Mouse (Mus musculus) neural tube, embryonic 14.5 days (tissue): ENCODE measurements around the gene Gm20388. TPM values are rescaled to one million over a fixed set of nuclear protein-coding genes. Genes with fewer than 3 reads are reported as not detected.

Experiments used
- ATAC-seq: fragments of 200-750 bp; cut with Nextera tagmentation; 2 replicates; pipeline ENCODE4 v1.8.0; 2017; ENCODE audit warnings: low read depth, mild to moderate bottlenecking, moderate TSS enrichment, moderate library complexity
- H3K27ac ChIP-seq: fragments of 300-500 bp; sonication (generic); 2 replicates; pipeline ENCODE4 v1.5.1; 2014; ENCODE audit warnings: low read depth, mild to moderate bottlenecking, control low read depth, low read length, moderate library complexity, mixed read lengths
- H3K27me3 ChIP-seq: fragments of 300-500 bp; sonication (generic); 2 replicates; pipeline ENCODE4 v1.6.1; 2014; ENCODE audit warnings: low read length; ENCODE audit not compliant: control insufficient read depth, insufficient read depth
- H3K36me3 ChIP-seq: fragments of 300-500 bp; sonication (generic); 2 replicates; pipeline ENCODE4 v1.6.1; 2014; ENCODE audit warnings: low read length, mixed read lengths; ENCODE audit not compliant: control insufficient read depth, insufficient read depth
- H3K4me1 ChIP-seq: fragments of 300-500 bp; sonication (generic); 2 replicates; pipeline ENCODE4 v1.6.1; 2014; ENCODE audit warnings: low read length; ENCODE audit not compliant: control insufficient read depth, insufficient read depth
- H3K4me2 ChIP-seq: fragments of 300-500 bp; sonication (generic); 2 replicates; pipeline ENCODE4 v1.6.1; 2014; ENCODE audit warnings: mild to moderate bottlenecking, low read depth, low read length, control low read depth
- H3K4me3 ChIP-seq: fragments of 300-500 bp; sonication (generic); 2 replicates; pipeline ENCODE4 v1.5.1; 2014; ENCODE audit warnings: low read depth, low read length, control low read depth, mixed read lengths
- H3K9ac ChIP-seq: fragments of 300-500 bp; sonication (generic); replicated peaks from 2 replicates; pipeline ENCODE4 v1.6.1; 2014; ENCODE audit warnings: low read depth, mild to moderate bottlenecking, control low read depth, low read length, mixed read lengths
- H3K9me3 ChIP-seq: fragments of 300-500 bp; sonication (generic); 2 replicates; pipeline ENCODE4 v1.6.1; 2016; ENCODE audit warnings: low read length; ENCODE audit not compliant: control insufficient read depth
- WGBS: fragments of 180-500 bp; shearing (Covaris S2); extraction: QIAGEN DNeasy Blood & Tissue Kit; methylation state at CpG from one replicate; pipeline ENCODE4 v1.1.7; 2014; 5-methylcytosine and 5-hydroxymethylcytosine counted together
- polyA plus RNA-seq: library from polyadenylated mRNA; unstranded; fragments of >200 nt; fragmentation: Nextera tagmentation; extraction: Ambion mirVana; gene quantifications from 2 replicates; pipeline ENCODE4 v1.2.1, GENCODE M21; 2014

The Gm20388 gene
- polyA plus RNA-seq, 1 experiment from 2014 or later: 10.3 TPM

DNA sequence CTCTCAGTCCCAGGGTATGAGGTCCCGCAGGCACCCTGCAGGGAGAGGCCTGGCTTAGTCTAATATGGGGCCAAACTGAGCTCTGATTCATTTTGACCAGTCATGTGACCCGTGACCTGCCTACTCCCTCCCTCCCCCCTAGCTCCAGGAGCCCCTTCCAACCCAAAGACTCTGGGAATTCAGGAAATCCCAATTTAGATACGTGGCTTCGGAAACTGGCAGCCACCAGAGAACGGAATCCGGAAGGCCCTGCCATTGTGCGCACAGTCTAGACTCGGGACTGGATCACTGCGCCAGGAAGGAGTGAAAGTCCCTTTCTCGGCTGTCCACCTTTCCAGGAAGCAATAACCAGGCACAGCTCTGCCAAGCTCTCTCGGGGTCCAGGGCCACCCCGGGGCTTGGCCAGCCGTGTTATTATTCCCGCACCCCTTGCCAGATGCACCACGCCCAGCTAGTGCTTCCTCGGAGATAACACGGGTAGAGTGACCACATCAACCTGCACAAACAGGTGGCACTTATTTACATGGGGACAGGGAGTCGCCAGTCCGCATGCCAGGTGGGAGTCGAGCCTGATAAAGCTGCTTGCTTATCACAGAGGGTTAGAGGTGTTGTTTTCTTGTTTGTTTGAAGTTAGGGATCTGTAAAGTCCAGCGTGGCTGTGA is 1352.2 kb downstream of the Gm20388 start:
- Histone ChIP-seq H3K4me3 (no peak overlapping the region), H3K4me1 (no peaks in the 10 kb centered on the region), H3K4me2 (no peak overlapping the region), H3K27ac (no peak overlapping the region), H3K36me3 (no peaks in the 10 kb centered on the region), H3K9ac (no peak overlapping the region), H3K9me3 (no peaks in the 10 kb centered on the region), H3K27me3 (no peaks in the 10 kb centered on the region)
- ATAC-seq: no peak
- 85% methylated on average over 21 of the region's 21 CpGs for WGBS

DNA sequence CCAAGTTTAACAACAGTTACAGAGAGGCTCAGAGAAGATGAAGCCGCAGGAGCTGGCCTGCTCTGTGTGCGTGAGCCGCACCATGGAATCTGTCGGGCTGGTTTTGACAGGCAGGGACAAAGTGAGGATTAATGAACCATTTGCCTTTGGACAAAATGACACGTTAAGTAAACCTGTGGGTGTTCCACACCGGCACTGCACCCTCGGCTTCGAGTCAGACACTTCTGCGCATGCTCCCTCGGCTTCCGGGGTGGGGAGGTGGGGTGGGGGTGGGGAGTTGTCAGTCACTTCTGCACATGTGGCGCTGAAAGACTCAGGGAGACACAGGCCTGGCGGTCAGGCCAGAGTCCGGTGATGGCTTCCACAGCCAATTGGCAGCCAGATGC is 1352.7 kb downstream of the Gm20388 start:
- Histone ChIP-seq H3K4me3 (no peak overlapping the region), H3K27me3 (no peaks in the 10 kb centered on the region), H3K9ac (no peak overlapping the region), H3K27ac (no peak overlapping the region), H3K36me3 (no peaks in the 10 kb centered on the region), H3K4me2 (no peak overlapping the region), H3K9me3 (no peaks in the 10 kb centered on the region), H3K4me1 (no peaks in the 10 kb centered on the region)
- no peak for ATAC-seq
- 56% methylated on average over 14 of the region's 14 CpGs for WGBS

DNA sequence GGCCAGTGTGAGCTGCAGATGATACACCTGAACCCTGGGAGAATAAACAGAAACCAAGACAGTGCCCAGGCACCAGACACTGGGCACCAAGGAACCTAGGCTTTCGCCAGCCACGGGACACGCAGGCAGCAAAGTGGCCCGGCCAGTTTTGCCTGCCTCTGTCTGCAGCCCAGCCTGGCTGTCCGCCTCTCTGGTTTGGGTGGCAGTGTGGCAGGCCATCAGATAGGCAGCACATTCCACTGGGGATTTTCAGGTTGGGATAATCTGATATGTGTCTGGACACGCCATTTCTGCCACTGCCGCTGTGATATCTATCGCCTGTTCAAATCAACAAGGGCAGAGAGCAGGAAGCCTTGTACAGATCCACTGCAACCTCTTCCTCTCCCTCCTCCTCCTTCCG is 1353.6 kb downstream of the Gm20388 start:
- no peaks in the 10 kb centered on the region for H3K36me3 ChIP-seq
- 87% methylated on average over 9 of the region's 9 CpGs for WGBS
- no peak overlapping the region for H3K4me2 ChIP-seq
- ATAC-seq: no peak
- no peaks in the 10 kb centered on the region for H3K27me3 ChIP-seq
- no peaks in the 10 kb centered on the region for H3K9me3 ChIP-seq
- no peaks in the 10 kb centered on the region for H3K4me1 ChIP-seq
- H3K4me3 ChIP-seq: no peak overlapping the region
- H3K27ac ChIP-seq: no peak overlapping the region
- H3K9ac ChIP-seq: no peak overlapping the region

DNA sequence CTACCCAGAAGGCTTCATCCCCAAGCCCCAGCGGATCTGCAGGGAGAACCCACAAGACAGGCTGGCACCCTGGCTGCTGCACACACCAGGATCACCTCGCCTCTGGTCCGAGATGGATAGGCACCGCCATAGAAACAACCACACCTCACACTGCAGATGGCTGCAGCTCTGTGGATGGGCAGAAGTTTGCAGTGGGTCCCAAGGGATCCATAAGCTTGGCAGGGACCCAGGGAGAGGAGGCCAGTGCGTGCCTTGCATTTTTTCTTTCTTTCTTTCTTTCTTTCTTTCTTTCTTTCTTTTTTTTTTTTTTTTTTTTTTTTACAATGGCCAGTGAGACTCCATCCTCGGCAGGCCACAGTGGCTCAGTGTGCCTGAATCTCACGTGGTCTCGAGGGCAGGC is 1360.9 kb downstream of the Gm20388 start:
- Histone ChIP-seq H3K4me2 (no peak overlapping the region), H3K9me3 (no peaks in the 10 kb centered on the region), H3K9ac (no peak overlapping the region), H3K27me3 (no peaks in the 10 kb centered on the region), H3K4me3 (no peak overlapping the region), H3K36me3 (no peaks in the 10 kb centered on the region), H3K27ac (no peak overlapping the region), H3K4me1 (no peaks in the 10 kb centered on the region)
- no peak for ATAC-seq
- WGBS: 67% methylated on average over 8 of the region's 8 CpGs

DNA sequence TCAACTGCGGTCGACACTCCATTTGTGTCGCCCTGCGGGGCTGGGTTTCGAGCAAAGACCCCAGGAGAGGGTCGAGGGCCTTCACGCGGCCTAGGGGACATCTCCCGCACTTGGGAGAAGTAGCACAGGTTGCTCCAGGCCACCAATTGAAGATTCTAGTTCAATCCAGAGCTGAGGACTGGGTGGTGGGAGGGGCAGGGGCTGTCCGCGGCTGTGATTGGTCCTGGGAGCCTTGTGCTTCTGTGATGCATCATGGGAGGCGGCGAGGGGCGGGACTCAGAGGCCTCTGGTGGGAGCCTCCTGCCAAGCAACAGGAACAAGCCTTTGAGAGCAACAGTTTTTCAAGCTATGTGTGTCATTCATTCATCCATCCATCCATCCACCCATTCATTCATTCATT is 1362.6 kb downstream of the Gm20388 start:
- peak; percentile 68; the same call in 1 of the 2 replicates for ATAC-seq
- Histone ChIP-seq H3K4me2 (peak overlapping the region; percentile 24; the same call in 1 of the 2 replicates), H3K27me3 (no peaks in the 10 kb centered on the region), H3K36me3 (no peaks in the 10 kb centered on the region), H3K4me1 (no peaks in the 10 kb centered on the region), H3K4me3 (no peak overlapping the region), H3K9ac (no peak overlapping the region), H3K27ac (no peak overlapping the region), H3K9me3 (no peaks in the 10 kb centered on the region)
- WGBS: 55% methylated on average over 14 of the region's 14 CpGs

DNA sequence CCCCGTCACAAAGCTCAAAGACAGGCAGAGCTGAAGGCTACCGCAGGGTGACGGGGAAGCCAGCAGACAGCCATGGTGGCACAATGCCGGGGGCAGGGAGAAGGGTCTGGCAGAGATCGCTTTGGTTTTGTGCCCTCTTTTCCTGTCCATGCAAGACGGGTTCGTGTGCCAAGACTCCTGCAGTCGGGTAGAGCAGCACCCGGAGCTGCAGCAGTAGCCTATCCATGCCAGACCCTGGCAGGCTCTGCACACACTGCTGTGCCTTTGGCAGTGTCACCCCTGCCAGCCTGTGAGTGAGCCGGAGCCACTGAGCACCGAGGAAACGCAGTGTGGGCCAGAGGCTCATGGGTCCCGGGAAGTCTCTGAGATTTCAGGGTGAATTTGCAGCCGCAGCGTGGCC is 1363.0 kb downstream of the Gm20388 start:
- Histone ChIP-seq H3K9ac (no peak overlapping the region), H3K27me3 (no peaks in the 10 kb centered on the region), H3K4me2 (no peak overlapping the region), H3K4me3 (no peak overlapping the region), H3K9me3 (no peaks in the 10 kb centered on the region), H3K36me3 (no peaks in the 10 kb centered on the region), H3K4me1 (no peaks in the 10 kb centered on the region), H3K27ac (no peak overlapping the region)
- ATAC-seq: peak; percentile 38; the same call in 1 of the 2 replicates
- 77% methylated on average over 15 of the region's 15 CpGs for WGBS

DNA sequence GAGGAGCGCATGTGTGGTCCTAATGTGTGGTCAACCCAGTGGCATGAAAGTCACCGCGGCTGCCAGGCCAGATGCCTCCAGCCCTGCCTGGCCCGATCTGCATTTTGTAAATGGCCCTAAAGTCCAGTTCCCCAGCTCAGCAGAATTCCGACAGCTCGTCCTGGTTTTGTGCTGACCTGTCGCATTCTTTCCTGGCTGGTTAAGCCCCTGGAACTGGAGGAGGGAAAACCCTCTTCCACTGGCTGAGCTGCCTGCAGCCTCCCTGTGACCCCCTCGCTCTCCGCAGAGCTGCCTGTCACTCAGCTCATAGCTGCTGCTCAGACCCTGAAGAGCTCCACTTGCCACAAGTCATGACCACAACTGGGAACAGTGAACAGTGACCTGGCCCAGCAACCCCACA is 1369.8 kb downstream of the Gm20388 start:
- H3K27me3 ChIP-seq: no peaks in the 10 kb centered on the region
- no peak overlapping the region for H3K9ac ChIP-seq
- no peak for ATAC-seq
- H3K9me3 ChIP-seq: no peaks in the 10 kb centered on the region
- no peaks in the 10 kb centered on the region for H3K36me3 ChIP-seq
- no peak overlapping the region for H3K4me3 ChIP-seq
- H3K27ac ChIP-seq: no peak overlapping the region
- H3K4me1 ChIP-seq: no peaks in the 10 kb centered on the region
- WGBS: 79% methylated on average over 9 of the region's 9 CpGs
- H3K4me2 ChIP-seq: no peak overlapping the region

DNA sequence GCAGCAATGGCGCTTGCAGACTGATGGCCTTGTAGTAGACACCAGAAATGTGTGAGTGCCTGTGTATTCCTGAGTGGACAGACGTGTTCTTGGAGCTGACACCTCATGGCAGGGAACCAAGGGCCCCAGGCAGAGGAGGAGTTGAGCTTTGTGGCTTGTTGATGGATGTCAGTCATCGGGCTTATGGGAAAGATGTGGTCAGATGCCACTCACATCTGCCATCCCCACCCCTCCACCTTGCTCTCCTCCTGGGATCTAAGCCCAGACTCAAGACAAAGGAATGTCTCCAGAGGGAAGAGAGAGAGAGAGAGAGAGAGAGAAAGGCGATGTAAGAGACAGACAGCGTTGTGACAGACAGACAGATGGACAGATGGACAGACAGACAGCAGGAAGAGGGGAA is 1378.7 kb downstream of the Gm20388 start:
- ATAC-seq: no peak
- Histone ChIP-seq H3K36me3 (no peaks in the 10 kb centered on the region), H3K4me1 (peaks cover 5% of the 10 kb centered on the region; the same call in 1 of the 2 replicates), H3K4me3 (no peak overlapping the region), H3K9ac (no peak overlapping the region), H3K9me3 (no peaks in the 10 kb centered on the region), H3K4me2 (no peak overlapping the region), H3K27me3 (no peaks in the 10 kb centered on the region), H3K27ac (no peak overlapping the region)
- 69% methylated on average over 5 of the region's 5 CpGs for WGBS

DNA sequence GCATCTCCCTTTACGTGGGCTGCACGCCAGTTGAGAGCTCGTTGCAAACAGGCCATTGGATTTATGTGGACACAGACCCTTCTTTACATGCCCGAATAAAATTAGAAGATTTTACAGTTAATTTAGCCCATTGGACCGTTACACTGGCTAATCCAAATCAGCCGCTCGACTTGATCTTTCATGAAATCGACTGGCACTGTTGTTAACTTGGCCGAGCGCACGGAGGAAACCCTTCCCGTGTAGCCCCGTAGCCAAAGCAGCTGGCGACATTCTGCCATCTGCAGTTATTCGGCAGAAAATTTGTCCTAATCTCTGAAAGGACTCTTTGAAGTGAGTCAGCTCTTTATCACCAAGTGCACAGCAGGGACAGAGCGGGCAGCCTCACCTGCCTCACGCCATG is 1379.9 kb downstream of the Gm20388 start:
- Histone ChIP-seq H3K27me3 (no peaks in the 10 kb centered on the region), H3K9me3 (no peaks in the 10 kb centered on the region), H3K4me3 (no peak overlapping the region), H3K4me2 (no peak overlapping the region), H3K27ac (no peak overlapping the region), H3K9ac (no peak overlapping the region), H3K4me1 (peaks cover 9% of the 10 kb centered on the region; the same call in 1 of the 2 replicates), H3K36me3 (no peaks in the 10 kb centered on the region)
- WGBS: 39% methylated on average over 17 of the region's 17 CpGs
- no peak for ATAC-seq
